Mouse (Mus musculus) hindbrain, embryonic 10.5 days (tissue): ENCODE measurements around the gene Hoxb4. TPM values are rescaled to one million over a fixed set of nuclear protein-coding genes. Genes with fewer than 3 reads are reported as not detected.
A peak's percentile ranks its signal among the peaks of the same experiment; 100 is the strongest.

Experiments used
- DNase-seq: peaks from one replicate; pipeline ENCODE4 v3.0.0-alpha.2; 2017; ENCODE audit warnings: low spot score
- H3K27ac ChIP-seq: fragments of 300-500 bp; sonication (generic); 2 replicates; pipeline ENCODE4 v1.5.1; 2016; ENCODE audit warnings: mild to moderate bottlenecking, moderate library complexity
- H3K27me3 ChIP-seq: fragments of 300-500 bp; sonication (generic); 2 replicates; pipeline ENCODE4 v1.6.1; 2016; ENCODE audit warnings: mild to moderate bottlenecking; ENCODE audit not compliant: poor library complexity, insufficient read depth, severe bottlenecking
- H3K36me3 ChIP-seq: fragments of 300-500 bp; sonication (generic); 2 replicates; pipeline ENCODE4 v1.6.1; 2016; ENCODE audit warnings: mild to moderate bottlenecking, moderate library complexity
- H3K4me1 ChIP-seq: fragments of 300-500 bp; sonication (generic); replicated peaks from 2 replicates; pipeline ENCODE4 v1.6.1; 2016; ENCODE audit warnings: mild to moderate bottlenecking
- H3K4me3 ChIP-seq: fragments of 300-500 bp; sonication (generic); 2 replicates; pipeline ENCODE4 v1.5.1; 2016; ENCODE audit warnings: mild to moderate bottlenecking, moderate library complexity
- H3K9me3 ChIP-seq: fragments of 300-500 bp; sonication (generic); 2 replicates; pipeline ENCODE4 v1.6.1; 2016; ENCODE audit warnings: mild to moderate bottlenecking, moderate library complexity
- WGBS: fragments of 180-500 bp; shearing (Covaris S2); methylation state at CpG from one replicate; pipeline ENCODE4 v1.1.7; 2016; 5-methylcytosine and 5-hydroxymethylcytosine counted together
- microRNA counts: library from miRNA; unstranded; fragments of <30 nt; microRNA quantifications from one replicate; lab custom pipeline; 2017
- polyA plus RNA-seq: library from polyadenylated mRNA; unstranded; fragments of >200 nt; fragmentation: Nextera tagmentation; extraction: Ambion mirVana; gene quantifications from 2 replicates; pipeline ENCODE4 v1.2.1, GENCODE M21; 2016

The Hoxb4 gene
- polyA plus RNA-seq, 1 experiment from 2014 or later, result 3.1 TPM

DNA sequence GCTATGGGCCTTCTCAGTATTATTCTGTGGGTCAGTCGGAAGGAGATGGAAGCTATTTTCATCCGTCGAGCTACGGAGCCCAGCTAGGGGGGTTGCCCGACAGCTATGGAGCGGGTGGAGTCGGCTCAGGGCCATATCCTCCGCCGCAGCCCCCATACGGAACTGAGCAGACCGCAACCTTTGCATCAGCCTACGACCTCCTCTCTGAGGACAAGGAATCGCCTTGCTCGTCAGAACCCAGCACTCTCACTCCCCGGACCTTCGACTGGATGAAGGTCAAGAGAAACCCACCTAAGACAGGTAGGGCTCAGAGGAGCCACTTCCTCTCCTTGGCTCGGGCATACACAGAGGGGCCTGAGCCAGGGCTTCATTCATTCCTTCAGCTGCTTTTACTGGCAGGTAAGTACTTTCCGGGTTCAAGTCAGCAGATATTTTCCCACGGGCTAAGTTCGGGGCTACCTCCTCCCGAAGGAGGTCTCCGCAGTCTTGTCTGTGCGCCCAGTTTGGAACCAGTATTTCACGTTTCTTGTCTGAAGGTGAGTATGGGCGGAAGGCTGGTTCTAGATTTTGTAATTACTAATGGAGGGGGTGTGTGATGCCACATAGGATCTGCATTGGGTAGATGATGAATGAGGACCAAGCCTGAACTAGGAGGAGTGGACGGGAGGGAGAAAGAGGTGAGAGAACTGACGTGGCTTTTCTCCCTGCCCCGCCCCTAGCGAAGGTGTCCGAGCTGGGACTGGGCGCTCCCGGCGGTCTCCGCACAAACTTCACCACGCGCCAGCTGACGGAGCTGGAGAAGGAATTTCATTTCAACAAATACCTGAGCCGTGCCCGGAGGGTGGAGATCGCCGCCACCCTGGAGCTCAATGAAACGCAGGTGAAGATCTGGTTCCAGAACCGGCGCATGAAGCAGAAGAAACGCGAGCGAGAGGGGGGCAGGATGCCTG, 48.3 kb downstream of the Hoxb4 start:
- Histone ChIP-seq H3K36me3 (no peaks in the 10 kb centered on the region), H3K4me1 (peaks cover 33% of the 10 kb centered on the region), H3K9me3 (no peaks in the 10 kb centered on the region), H3K27me3 (peaks cover 100% of the 10 kb centered on the region), H3K4me3 (peak overlapping the region; percentile 45), H3K27ac (peak overlapping the region; percentile 75)
- DNase-seq, result no peak
- 1% methylated on average over 47 of the region's 47 CpGs for WGBS

DNA sequence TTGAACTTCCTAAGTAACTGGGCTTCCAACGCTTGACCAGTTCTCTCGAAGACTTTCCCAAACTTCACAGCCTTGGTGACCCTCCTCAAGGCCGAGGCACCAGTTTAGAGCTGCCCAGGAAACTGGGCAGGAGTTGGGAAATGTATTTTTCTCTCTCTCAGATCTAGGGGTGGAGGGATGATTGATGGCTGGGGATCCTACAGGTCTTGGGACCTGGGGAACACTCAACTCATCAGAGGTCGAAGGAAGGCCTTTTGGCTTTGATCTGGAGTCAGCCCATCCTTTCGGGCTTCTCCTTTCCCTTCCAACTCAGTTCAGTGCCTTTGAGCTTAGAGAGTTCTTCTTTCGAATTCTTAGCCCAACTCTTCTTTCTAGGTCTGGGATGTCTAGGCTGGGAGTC, 49.1 kb downstream of the Hoxb4 start:
- WGBS, result 13% methylated on average over 6 of the region's 6 CpGs
- Histone ChIP-seq H3K4me1 (peaks cover 33% of the 10 kb centered on the region), H3K27me3 (peaks cover 100% of the 10 kb centered on the region), H3K9me3 (no peaks in the 10 kb centered on the region), H3K36me3 (no peaks in the 10 kb centered on the region), H3K27ac (no peak overlapping the region; the same call in 1 of the 2 replicates), H3K4me3 (peak overlapping the region; percentile 45)
- no peak for DNase-seq

DNA sequence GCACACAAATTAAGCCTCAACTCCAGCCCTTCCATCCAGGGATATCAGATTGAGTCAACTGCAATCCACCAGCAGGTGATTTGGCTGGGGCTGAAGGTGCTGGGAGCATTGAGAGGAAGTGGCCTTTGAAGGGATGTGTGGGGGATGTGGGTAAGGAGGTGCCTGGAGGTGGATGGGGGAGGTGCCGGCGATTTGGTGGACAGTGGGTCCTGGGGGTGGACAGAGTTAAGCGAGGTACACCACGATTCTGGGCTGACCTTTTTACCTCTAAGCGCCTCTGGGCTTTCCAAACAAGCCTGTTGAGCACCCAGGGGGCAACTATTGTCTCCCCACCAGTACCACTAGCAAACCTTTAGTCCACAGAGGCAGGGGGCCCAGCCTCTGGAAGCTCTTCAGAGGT, 50.6 kb downstream of the Hoxb4 start:
- H3K4me3 ChIP-seq, result no peak overlapping the region
- no peaks in the 10 kb centered on the region for H3K9me3 ChIP-seq
- WGBS, result 6% methylated on average over 5 of the region's 5 CpGs
- H3K27me3 ChIP-seq, result peaks cover 100% of the 10 kb centered on the region
- H3K36me3 ChIP-seq, result no peaks in the 10 kb centered on the region
- no peak overlapping the region for H3K27ac ChIP-seq
- DNase-seq, result no peak
- H3K4me1 ChIP-seq, result peaks cover 36% of the 10 kb centered on the region

DNA sequence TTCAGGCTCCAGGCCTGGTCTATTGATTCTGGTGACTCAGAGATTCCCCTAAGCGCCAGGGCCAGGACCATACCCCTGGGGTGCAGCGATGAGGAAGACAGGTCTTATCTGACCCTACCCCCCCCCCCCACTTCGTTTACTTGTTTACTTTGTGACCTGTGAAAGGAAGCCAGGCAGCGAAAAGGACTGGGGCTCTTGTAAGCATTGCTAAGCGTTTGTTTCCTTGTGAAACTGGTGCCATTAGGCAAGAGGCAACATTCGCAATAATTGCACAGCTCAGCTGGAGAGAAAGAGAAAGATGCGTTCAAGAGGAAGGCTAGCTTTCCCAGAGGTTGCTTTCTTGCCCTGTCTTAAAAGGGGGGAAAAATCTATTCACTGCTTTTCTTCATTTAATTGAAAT, 51.1 kb downstream of the Hoxb4 start:
- Histone ChIP-seq H3K27ac (no peak overlapping the region), H3K4me3 (no peak overlapping the region), H3K9me3 (no peaks in the 10 kb centered on the region), H3K36me3 (no peaks in the 10 kb centered on the region), H3K27me3 (peaks cover 100% of the 10 kb centered on the region), H3K4me1 (peaks cover 33% of the 10 kb centered on the region)
- WGBS, result 12% methylated on average over 7 of the region's 7 CpGs
- no peak for DNase-seq

MicroRNA genes within 50 kb of the gene (microRNA counts, 519-probe panel; counts per million panel counts)
- microRNA mmu-miR-10a (lab: Ali Mortazavi, UCI), result 1,255 counts per million, percentile 77 among the panel's probes with 10 or more counts

Other genes starting within 250 kb of the Hoxb4 start
- 582 and 586 TPM in 2 replicates for gene Atp5g1, start 242.6 kb upstream of the Hoxb4 start, polyA plus RNA-seq
- not detected in 2 replicates for gene Calcoco2, start 206.3 kb upstream of the Hoxb4 start, polyA plus RNA-seq
- gene Ttll6, start 184.5 kb upstream of the Hoxb4 start, polyA plus RNA-seq, result 0.08 TPM in 1 of 2 replicates, not detected in the other
- gene Hoxb13, start 124.0 kb upstream of the Hoxb4 start, polyA plus RNA-seq, result not detected in 2 replicates
- not detected in 2 replicates for gene Hoxb9, start 46.8 kb upstream of the Hoxb4 start, polyA plus RNA-seq
- 0.08 TPM in 1 of 2 replicates, not detected in the other for gene Hoxb8, start 36.4 kb upstream of the Hoxb4 start, polyA plus RNA-seq
- gene Hoxb7, start 31.6 kb upstream of the Hoxb4 start, polyA plus RNA-seq, result not detected in 2 replicates
- gene Hoxb6, start 25.8 kb upstream of the Hoxb4 start, polyA plus RNA-seq, result 0.31 TPM in 1 of 2 replicates, not detected in the other
- gene Hoxb5, start 14.9 kb upstream of the Hoxb4 start, polyA plus RNA-seq, result 0.14 and 6.3 TPM in 2 replicates
- 5.3 and 9.6 TPM in 2 replicates for gene Hoxb3, start 5.1 kb downstream of the Hoxb4 start, polyA plus RNA-seq
- gene Hoxb2, start 32.3 kb downstream of the Hoxb4 start, polyA plus RNA-seq, result 30.1 and 49.6 TPM in 2 replicates
- 15.4 and 22.7 TPM in 2 replicates for gene Hoxb1, start 47.5 kb downstream of the Hoxb4 start, polyA plus RNA-seq
- gene Skap1, start 146.3 kb downstream of the Hoxb4 start, polyA plus RNA-seq, result 0.61 and 1.3 TPM in 2 replicates